Mouse (Mus musculus) kidney, adult 2 months (tissue): ENCODE data around the gene Pitpna.

ENCODE experiments used
- CTCF ChIP-seq: fragments of 200-500 bp; conservative IDR thresholded peaks from 2 replicates; pipeline ENCODE4 v1.5.1; 2011; ENCODE audit warnings: low read depth, mild to moderate bottlenecking, control low read depth, low read length, moderate library complexity, mixed read lengths; ENCODE audit not compliant: insufficient read depth, insufficient read length
- POLR2A ChIP-seq: fragments of 200-500 bp; IDR thresholded peaks from one replicate; pipeline ENCODE4 v1.6.1; 2011; ENCODE audit warnings: low read depth, low read length, control low read depth

- TF ChIP-seq POLR2A (no peak), CTCF (no peak)
Observed at GRCm38 (mm10) chr11:75568115-75568511, 19.8 kb upstream of the Pitpna start.
